Mouse (Mus musculus) T-helper 17 cell (primary cell): ENCODE data around the gene Cbl.

Source experiments
- in situ Hi-C, 2 experiments: fragments of 300-600 bp; cut with MboI, MseI; formaldehyde crosslinking; loops; 1 replicate in 1 of 2; 2 replicates in 1 of 2; pipeline ENCODE4 v1.15.1; 2025; ENCODE audit warnings: high pct_unique_total_duplicates in 2 of 2

Gene Cbl

DNA sequence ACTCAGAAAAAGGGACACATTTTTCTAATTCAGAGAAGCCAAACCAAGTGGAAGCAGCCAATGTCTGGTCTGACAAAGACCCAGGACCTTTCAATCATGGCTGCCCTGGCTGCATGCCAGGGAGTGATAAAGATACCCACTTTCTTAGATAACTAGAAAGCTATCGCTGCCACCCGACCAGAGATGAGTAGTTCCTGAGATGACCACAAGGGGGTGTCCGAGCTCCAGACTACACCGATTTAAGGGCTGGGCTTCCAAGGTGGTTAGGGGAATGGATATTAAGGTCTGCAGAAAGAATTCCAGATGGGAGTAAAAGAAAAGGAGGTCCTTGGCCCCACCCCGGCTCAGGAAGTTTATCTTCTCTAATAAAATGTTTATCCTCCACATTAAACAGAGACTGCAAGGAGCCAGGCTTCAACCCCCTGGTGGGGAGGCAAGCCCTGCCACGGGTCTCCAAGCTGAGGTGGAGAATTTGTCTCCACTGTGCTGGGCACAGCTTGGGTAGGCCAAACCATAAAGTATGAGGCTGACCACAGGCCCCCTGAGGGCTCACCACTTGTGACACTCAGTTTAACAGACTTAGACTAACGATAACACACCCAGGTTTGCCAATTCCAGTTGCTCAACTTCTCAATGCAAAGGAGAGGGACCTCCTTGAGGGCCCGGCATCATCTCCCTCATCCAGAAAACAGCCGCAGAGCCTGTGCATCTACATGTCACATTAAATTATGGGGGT lies 124.3 kb downstream of the Cbl start:
- in situ Hi-C loops, result loop anchor here in 1 of 2 experiments (5.0 kb wide), 1 partner anchor 122 kb away; no protein-coding TSS in a partner anchor

DNA sequence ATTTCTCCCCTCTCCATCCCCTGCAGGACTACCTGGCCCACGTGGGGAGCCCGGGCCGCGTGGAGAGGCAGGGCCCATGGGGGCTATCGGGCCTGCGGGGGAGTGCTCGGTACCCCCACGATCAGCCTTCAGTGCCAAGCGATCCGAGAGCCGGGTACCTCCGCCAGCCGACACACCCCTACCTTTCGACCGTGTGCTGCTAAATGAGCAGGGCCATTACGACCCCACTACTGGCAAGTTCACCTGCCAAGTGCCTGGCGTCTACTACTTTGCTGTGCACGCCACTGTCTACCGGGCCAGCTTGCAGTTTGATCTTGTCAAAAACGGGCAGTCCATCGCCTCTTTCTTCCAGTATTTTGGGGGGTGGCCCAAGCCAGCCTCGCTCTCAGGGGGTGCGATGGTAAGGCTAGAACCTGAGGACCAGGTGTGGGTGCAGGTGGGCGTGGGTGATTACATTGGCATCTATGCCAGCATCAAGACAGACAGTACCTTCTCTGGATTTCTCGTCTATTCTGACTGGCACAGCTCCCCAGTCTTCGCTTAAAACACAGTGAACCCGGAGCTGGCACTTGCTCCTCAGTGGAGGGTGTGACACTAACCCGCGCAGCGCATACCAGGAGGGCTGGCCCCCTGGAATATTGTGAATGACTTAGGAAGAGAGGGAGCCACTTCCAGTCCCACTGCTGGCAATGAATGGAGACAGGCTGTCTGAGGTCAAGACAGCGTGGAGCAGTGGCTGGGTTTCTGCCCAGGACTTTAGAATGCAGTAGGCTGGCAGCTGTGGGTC lies 125.4 kb downstream of the Cbl start:
- in situ Hi-C loops, result loop anchor here in 1 of 2 experiments (5.0 kb wide), 1 partner anchor 121 kb away; no protein-coding TSS in a partner anchor

DNA sequence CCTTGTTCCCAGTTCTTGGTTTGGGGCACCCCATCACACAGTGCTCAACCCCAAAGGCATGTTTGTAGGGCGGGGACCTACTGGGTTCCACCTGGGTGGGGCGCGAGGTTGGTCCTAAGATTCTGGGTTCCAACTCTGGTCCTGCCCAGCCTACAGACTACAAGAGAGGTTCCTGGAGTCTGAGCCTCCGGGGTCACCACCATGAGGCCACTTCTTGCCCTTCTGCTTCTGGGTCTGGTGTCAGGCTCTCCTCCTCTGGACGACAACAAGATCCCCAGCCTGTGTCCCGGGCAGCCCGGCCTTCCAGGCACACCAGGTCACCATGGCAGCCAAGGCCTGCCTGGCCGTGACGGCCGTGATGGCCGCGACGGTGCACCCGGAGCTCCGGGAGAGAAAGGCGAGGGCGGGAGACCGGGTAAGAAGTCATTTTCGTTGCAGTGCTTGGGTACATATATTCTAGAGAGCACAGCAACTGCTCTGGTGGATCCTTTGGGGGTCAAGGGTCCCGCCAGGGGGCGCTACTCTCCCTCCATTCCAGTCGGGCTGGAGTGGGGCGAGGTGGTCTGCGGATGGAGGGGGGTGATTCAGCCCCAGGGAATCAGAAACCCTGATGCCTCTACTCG lies 126.2 kb downstream of the Cbl start:
- in situ Hi-C loops, result loop anchor here in 1 of 2 experiments (5.0 kb wide), 1 partner anchor 120 kb away; no protein-coding TSS in a partner anchor

DNA sequence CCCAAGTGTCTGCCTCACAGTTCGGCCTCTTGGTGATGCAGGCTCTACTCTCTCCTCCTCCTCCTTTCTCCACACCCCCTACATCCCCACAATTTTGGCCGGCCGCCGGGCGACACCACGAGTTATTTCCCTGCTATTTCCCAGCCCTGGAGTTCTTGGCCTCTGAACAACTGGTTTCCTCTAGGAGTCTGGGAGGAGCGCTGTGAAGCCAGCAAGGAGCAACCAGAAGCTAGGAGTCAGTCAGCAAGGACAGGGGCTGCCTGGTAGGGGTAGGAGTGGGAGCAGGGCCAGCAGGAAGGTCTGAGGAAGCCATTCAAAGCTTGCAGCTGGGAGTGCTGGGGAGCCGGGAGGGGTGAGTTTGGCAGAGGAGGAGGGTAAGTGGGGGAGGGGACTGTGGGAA lies 126.7 kb downstream of the Cbl start, which contains the start of gene C1qtnf5:
Gene C1qtnf5, plus strand, starts transcription at position 136 of the 400 bp plus-strand sequence.
- in situ Hi-C loops, result loop anchor here in 1 of 2 experiments (5.0 kb wide), 1 partner anchor 120 kb away; no protein-coding TSS in a partner anchor

DNA sequence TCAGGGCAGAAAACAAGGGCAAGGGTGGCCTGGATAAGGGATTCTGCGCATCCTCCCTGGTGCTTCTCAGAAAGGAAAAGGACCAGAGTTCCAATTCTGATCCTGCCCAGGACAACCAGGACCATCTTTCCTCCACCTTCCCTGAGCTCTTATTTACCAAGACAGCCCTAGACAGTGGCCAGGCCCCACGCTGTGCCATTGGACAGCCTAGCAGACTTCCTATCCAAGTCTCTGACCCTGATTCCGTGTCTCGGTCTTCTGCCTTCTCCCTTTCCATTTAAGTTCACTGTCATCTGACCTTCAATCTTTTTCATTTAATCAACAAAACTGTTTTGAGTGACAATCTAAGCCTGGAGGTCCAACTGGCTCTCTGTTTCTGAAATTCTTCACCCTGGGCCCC lies 127.3 kb downstream of the Cbl start:
- in situ Hi-C loops, result loop anchor here in 1 of 2 experiments (5.0 kb wide), 1 partner anchor 119 kb away; no protein-coding TSS in a partner anchor

DNA sequence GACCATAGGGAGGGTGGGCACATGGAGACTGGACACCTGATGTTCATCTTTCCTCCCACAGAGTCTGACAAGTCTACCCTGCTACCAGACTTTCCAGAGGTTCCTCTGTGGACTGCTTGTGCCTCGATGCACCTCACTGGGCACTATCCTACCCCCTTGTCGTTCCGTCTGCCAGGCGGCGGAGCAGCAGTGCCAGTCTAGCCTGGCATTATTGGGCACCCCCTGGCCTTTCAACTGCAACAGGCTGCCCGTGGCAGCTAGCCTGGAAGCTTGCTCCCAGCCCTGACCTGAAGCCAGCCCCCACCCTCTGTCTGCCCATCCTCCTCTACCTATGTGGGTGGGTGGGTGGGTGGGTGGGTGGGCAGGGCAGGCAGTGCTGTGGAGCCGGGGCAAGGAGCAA lies 127.7 kb downstream of the Cbl start:
- in situ Hi-C loops, result loop anchor here in 1 of 2 experiments (5.0 kb wide), 1 partner anchor 119 kb away; no protein-coding TSS in a partner anchor

DNA sequence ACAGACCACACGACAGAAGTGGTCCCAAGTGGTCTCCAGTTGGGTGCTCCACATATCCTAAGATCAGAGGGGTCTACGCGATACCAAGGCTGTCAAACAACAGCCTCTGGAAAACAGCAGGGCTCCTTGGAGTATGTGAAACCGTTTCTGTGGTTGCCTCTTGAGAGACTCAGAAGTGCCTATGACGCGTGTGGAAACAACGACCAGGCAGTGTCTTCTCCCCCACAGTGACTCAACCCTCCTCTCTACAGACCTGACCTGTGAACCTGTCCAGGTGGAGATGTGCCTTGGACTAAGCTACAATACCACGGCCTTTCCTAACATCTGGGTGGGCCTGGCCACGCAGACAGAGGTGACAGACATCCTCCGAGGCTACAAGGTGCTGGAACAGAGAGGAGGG lies 128.1 kb downstream of the Cbl start:
- in situ Hi-C loops, result loop anchor here in 1 of 2 experiments (5.0 kb wide), 1 partner anchor 118 kb away; no protein-coding TSS in a partner anchor

DNA sequence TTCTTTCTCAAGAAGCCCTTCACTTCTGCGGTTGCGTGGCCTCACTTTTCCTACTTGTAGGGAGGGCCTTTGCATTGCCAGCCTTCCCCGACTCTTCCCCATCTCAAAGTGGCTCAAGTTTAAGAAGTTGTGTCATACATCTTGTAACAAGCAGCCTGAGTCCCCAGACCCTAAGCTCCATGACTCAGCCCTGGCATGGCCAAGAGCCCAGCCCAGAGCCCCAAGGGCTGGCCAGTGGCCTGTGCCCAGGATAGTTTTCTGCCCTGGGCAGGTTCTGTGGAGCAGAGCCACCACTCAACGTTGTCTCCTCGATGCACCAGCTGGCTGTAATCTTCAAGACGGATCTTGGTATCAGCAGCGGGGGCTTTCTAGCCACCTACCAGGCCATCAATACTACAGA lies 129.0 kb downstream of the Cbl start:
- in situ Hi-C loops, result loop anchor here in 1 of 2 experiments (5.0 kb wide), 1 partner anchor 118 kb away; no protein-coding TSS in a partner anchor

DNA sequence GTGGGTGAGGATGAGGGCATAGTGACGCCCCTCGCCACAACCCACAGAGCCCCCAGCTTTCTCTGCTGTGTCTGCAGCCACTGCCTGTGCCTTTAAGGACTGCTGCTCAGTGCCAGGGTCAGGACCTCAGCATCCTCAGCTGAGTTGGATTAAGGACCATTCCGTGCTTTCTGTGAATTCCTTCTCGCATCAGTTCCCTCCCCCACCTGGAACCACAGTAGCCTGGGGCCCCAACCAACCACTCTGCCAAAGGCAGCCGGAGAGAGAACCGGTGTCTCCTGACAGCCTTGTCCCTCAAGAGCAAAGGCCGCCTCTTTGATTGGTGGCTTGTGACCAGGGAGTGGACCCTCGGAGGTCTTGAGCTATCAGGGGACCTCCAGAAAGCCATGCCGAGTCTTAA lies 132.4 kb downstream of the Cbl start, which contains the start of gene Mfrp:
Gene Mfrp, plus strand, starts transcription at position 240 of the 400 bp plus-strand sequence.
- in situ Hi-C loops, result no loop called here

DNA sequence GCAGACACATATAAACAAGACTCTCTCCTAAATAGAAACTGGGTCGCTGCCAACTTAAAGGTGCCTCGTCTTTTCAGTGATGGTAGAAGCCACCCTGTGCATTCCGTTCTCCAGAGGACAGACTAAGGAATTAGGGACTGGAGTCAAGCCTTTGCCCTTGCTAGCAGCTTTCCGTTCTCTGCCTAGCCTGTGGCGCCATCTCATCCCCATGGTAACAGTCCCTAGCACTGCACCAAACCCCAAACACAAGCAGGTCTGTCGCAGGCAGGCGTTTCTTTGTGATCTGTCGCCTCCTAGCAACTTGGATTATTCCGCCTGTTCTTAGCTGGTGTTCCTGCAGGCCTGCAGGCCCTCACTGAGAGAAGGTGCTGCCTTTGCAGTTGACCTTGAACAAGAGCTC lies 137.3 kb downstream of the Cbl start:
- in situ Hi-C loops, result no loop called here

DNA sequence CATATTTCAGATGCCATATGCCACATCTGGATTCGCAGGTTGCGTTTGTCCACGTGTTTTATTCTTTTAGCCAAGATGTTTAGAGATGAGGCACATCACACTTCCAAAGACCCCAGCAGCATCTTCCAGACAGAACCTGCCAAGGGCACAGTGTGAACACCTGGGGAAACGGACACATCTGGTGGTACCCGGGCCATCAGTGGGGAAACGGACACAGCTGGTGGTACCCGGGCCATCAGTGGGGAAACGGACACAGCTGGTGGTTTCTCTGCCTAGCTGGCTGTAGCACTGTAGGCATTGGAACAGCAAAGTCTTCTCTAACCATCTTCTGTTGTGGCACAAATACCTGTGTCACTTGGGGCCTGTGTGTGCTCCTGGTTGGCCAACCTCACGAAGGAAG lies 138.1 kb downstream of the Cbl start:
- in situ Hi-C loops, result no loop called here

DNA sequence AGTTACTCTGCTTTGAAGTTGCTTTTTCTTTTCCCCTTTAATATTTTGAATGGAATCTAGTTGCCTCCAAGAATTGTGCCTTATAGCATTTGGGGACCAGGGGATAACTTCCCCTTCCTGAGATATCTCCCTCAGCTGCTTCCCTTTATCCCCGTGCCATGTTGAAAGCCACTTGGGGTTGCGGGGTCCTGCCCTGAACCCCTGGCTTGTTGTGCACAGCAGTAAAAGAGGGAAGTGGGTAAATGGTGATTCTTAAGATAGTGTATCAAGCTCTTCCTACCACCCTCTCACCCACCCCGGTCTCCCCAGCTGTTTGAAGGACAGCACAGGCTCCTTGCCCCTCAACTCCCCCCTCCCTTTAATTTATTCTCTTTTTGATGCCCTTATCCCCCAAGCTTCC lies 139.1 kb downstream of the Cbl start:
- in situ Hi-C loops, result no loop called here

DNA sequence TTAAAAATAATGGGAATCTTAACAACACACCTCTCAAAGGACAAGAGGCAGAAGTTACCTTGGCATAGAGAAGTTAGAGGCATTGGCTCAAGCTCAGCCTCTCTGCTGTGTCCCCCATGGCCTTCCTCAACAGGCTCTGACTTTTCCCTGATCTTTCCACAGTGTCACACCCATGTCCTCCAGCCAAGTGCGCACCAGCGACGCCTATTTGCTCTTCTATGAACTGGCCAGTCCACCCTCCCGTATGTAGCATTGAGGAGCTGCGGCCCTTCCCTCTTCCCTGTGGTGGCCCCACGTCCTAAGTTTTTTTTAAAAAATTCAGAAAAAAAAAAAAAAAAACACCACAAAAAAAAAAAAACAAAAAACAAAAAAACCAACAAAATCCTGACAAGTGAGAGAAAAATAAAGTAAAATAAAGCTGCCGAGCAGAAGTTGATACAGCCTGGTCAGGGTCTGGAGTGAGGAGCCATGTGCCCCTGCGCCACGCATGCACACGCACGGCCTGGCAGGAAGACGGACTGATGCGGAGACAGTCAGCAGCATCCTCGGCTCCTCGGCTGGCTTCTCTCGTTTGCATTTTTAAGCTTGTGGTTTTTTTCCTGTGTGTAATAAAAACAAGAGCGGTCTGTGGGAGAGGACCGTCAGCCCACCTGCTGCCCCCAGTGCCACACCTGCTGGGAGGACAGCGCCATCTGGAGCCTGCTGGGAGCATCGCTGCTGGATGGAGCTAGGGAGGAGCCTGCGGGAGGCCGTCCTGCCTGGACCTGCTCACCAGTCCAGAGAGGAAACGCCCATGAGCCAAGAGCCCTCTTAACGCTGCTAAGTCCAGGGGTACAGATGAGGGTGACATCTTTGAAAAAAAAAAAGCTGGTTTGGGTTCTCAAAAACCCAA lies 140.0 kb downstream of the Cbl start:
- in situ Hi-C loops, result no loop called here
